Mouse (Mus musculus) MEL (cell line): ENCODE data around the gene Rnf208.

Experiments
- CHD2 ChIP-seq: IDR thresholded peaks from 2 replicates; pipeline ENCODE4 v1.6.1; 2011; ENCODE audit warnings: low read length, improper control_type of control experiment
- CTCF ChIP-seq, 3 experiments: IDR thresholded peaks in 2 of 3; conservative IDR thresholded peaks in 1 of 3; 2 replicates each; pipeline ENCODE4 v1.5.1; 2011 to 2012; ENCODE audit warnings: low read length in 3 of 3, low read depth in 2 of 3, mild to moderate bottlenecking in 2 of 3, improper control_type of control experiment in 1 of 3, inconsistent platforms in 1 of 3, mixed read lengths in 1 of 3, moderate library complexity in 1 of 3; ENCODE audit not compliant: control insufficient read depth in 1 of 3, insufficient read depth in 1 of 3, poor library complexity in 1 of 3, severe bottlenecking in 1 of 3
- EP300 ChIP-seq, 2 experiments: IDR thresholded peaks; 2 replicates each; pipeline ENCODE4 v1.6.1; 2011; ENCODE audit warnings: improper control_type of control experiment in 2 of 2, low read length in 2 of 2, low read depth in 1 of 2, mild to moderate bottlenecking in 1 of 2
- HCFC1 ChIP-seq: IDR thresholded peaks from 2 replicates; pipeline ENCODE4 v1.6.1; 2012; ENCODE audit warnings: low read depth, mild to moderate bottlenecking, inconsistent platforms, low read length, improper control_type of control experiment, moderate library complexity
- KAT2A ChIP-seq: conservative IDR thresholded peaks from 2 replicates; pipeline ENCODE4 v1.6.1; 2012; ENCODE audit warnings: low read depth, low read length, improper control_type of control experiment, inconsistent platforms
- MAX ChIP-seq: IDR thresholded peaks from 2 replicates; pipeline ENCODE4 v1.6.1; 2011; ENCODE audit warnings: low read length, improper control_type of control experiment
- POLR2A ChIP-seq, 2 experiments: IDR thresholded peaks; 2 replicates each; pipeline ENCODE4 v1.6.1; 2011 to 2012; ENCODE audit warnings: low read length in 2 of 2, mild to moderate bottlenecking in 2 of 2, control low read depth in 1 of 2, improper control_type of control experiment in 1 of 2, low read depth in 1 of 2, moderate library complexity in 1 of 2; ENCODE audit not compliant: control insufficient read depth in 1 of 2, insufficient read depth in 1 of 2, poor library complexity in 1 of 2
- TAL1 ChIP-seq: IDR thresholded peaks from 2 replicates; pipeline ENCODE4 v1.6.1; 2012; ENCODE audit warnings: mild to moderate bottlenecking, inconsistent platforms, low read length, moderate library complexity, mixed read lengths
- TBP ChIP-seq: IDR thresholded peaks from 2 replicates; pipeline ENCODE4 v1.8.0; 2011; ENCODE audit warnings: low read depth, low read length, improper control_type of control experiment
- ZC3H11A ChIP-seq: IDR thresholded peaks from 2 replicates; pipeline ENCODE4 v1.6.1; 2012; ENCODE audit warnings: low read depth, mild to moderate bottlenecking, inconsistent platforms, low read length, improper control_type of control experiment

DNA sequence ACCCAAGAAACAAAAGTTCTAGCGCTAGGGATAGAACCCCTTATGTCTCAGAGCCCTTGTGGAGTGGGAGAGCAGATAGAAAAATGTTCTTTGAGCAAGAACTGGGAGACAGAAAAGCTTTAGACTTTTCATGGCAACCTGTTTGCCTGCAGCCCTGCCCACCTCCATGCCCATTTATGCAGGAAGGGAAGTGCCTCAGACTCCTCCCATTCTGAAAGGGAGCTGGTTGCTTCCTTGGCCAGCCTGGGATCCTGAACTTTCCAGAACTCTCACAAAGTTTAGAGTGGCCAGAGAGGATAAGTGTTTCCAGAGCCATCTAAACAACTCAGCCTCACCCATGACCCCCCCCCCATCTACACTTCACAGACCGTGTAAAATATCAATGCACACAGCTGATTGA lies 44.9 kb upstream of the Rnf208 start:
- TF ChIP-seq POLR2A (IDR thresholded peaks at IDR 0.05; ENCODE audit: control insufficient read depth in 1 of 2, insufficient read depth in 1 of 2, low read depth in 1 of 2, low read length in 2 of 2, poor library complexity in 1 of 2) (0 out of 4 replicates have a peak, but pooled peaks of 1 of the 2 experiments have one; percentile 17), HCFC1 (no peak), CTCF (IDR thresholded peaks at IDR 0.05 in 2 of 3, conservative IDR thresholded peaks at IDR 0.05 in 1 of 3; ENCODE audit: control insufficient read depth in 1 of 3, insufficient read depth in 1 of 3, low read depth in 2 of 3, low read length in 3 of 3, poor library complexity in 1 of 3, severe bottlenecking in 1 of 3) (no peak), MAX (no peak), CHD2 (no peak), EP300 (IDR thresholded peaks at IDR 0.05; ENCODE audit: low read depth in 1 of 2, low read length in 2 of 2) (no peak), KAT2A (no peak), ZC3H11A (no peak), TBP (no peak), TAL1 (no peak)
